Mouse (Mus musculus): ENCODE results near the gene Zcchc3. TPM values are rescaled to one million over a fixed set of nuclear protein-coding genes. Genes with fewer than 3 reads are reported as not detected.

Zcchc3 gene
- total RNA-seq, 2 experiments from 2014 or later = 0.58 to 1.2 TPM

- no peak for ATAC-seq (replicated peaks; ENCODE audit: low FRiP score, poor library complexity, severe bottlenecking)
Observed at GRCm38 (mm10) chr2:152412526-152413157, 2.2 kb downstream of the Zcchc3 start.

DNA sequence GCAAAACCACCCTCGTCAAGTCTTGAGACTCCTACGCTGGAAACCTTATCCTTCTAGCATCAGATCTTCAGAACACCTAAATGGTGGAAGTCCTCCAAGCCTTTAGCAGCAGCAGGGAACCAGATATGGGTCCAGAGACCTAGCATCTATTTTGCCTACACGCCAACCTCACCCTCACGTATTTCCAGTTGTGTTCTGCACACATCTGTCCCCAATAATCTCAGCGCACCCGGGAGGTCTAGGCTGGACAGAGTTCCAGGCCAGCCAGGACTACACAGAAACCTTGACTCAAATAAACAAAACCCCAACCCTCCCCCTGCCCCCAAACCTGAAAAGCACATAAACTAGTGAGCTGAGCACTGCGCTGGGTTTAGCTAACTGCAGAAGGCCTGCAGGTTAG lies 3.4 kb downstream of the Zcchc3 start:
- ATAC-seq (replicated peaks; ENCODE audit: low FRiP score, poor library complexity, severe bottlenecking) = no peak

DNA sequence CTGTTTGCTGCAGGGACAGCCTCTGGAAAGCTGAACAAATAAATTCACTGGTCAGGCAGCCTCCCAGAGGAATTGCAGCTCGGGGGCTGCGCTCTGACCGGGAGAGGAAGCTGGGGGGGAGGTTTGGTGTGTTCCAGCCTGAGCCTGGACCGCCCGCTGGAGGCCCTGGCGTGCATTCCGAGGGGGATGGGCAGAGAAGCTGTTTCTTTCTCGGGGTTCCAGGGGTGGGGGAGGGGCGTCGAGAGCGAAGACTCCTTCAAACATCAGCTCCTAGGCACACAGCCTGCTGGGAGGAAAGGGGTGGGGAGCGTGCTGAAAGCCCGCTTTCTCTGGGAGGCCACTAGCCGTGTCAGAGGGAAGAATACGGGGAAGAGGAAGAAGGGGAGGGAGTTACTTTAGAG lies 3.9 kb downstream of the Zcchc3 start:
- no peak for ATAC-seq (replicated peaks; ENCODE audit: low FRiP score, poor library complexity, severe bottlenecking)

DNA sequence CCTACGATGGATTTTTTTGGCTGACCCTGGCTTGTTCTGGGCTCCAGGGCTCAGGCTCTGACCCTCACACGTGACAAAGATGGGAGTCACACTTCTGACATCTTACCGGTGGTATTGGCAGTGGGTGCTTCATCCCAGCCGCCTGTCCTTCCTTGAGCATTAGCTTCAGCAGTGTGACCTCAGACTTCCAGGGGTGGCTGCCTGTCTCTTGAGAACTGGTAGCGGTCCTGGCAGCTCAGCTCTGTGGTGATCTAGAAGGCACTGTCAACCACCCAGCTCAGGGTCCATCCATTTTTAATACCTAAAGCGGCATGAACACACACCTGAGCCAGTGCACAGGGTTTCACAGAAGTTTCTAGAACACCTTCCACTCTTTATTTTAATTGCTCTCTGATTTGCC lies 5.0 kb downstream of the Zcchc3 start:
- ATAC-seq (replicated peaks; ENCODE audit: low FRiP score, poor library complexity, severe bottlenecking) = no peak

GRCm38 (mm10) chr2:152406126-152406525 lies 8.7 kb downstream of the Zcchc3 start:
- peak; percentile 99 for ATAC-seq (replicated peaks; ENCODE audit: low FRiP score, poor library complexity, severe bottlenecking)

- peak; percentile 34; the same call in 1 of the 2 replicates for ATAC-seq (replicated peaks; ENCODE audit: low FRiP score, poor library complexity, severe bottlenecking)
Observed at GRCm38 (mm10) chr2:152399122-152399542, 15.7 kb downstream of the Zcchc3 start.

GRCm38 (mm10) chr2:152398691-152399090 lies 16.1 kb downstream of the Zcchc3 start:
- ATAC-seq (replicated peaks; ENCODE audit: low FRiP score, poor library complexity, severe bottlenecking) = peak; percentile 86

DNA sequence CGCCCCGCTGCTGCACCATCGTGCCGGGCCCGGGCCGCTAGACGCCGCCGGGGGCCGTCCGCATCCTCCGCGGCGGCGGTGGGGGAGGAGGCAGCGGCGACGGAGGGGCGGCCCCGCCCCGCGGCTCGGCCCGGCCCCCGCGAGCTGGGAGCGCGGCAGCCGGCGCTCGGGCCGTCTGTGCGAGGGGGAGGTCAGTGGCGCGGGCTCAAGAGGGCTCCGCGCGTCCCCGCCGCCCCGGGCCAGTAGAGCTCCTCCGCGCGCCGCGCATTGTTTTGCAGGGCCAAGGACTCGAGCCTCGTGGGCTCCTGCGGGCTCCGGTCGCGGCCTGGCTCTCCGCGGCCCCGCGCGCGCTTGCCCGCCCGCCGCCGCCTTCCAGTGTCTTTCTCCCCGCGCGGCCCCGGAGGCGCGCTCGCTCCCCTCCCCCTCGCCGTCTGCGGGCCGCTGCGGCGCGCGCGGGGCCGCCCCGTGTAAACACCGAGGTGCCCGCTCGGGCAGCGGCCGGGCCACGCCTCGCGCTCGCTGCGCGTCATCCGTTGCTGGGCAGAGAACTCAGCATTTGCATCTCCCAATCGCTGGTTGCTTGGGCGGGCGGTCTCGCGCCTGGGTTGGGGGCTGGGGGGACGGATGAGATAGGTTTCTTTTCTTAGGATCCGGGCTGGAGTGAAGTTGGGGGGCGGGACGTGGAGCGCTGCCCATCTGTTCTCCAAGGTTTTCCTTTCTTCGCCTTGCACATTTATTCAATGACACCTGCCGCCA lies 17.0 kb downstream of the Zcchc3 start, which contains the start of gene Sox12:
Sox12 (minus strand) TSS at position 384 of the 756 bp plus-strand sequence.
- peak; percentile 67 for ATAC-seq (replicated peaks; ENCODE audit: low FRiP score, poor library complexity, severe bottlenecking)

DNA sequence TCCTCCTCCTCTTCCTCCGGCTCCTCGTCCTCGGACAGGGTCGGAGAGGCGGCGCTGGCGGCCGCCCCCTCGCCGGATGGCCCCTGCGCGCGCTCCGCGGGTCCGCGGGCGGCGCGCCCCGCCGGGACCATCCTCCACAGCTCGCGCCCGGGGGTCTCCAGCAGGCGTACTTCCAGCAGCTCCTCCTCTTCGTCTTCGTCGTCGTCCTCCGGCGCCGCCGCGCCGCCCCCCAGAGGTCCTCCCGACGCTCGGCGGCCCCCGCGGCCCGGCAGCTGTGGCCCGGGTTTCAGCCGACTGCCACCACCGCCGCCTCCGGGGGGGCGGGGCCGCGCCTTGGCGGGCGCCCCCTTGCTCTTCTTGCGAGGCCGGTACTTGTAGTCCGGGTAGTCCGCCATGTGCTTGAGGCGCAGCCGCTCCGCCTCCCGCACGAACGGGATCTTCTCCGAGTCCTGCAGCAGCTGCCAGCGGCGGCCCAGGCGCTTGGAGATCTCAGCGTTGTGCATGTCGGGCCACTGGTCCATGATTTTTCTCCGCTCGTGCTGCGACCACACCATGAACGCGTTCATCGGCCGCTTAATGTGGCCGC lies 17.7 kb downstream of the Zcchc3 start:
- ATAC-seq (replicated peaks; ENCODE audit: low FRiP score, poor library complexity, severe bottlenecking) = no peak

DNA sequence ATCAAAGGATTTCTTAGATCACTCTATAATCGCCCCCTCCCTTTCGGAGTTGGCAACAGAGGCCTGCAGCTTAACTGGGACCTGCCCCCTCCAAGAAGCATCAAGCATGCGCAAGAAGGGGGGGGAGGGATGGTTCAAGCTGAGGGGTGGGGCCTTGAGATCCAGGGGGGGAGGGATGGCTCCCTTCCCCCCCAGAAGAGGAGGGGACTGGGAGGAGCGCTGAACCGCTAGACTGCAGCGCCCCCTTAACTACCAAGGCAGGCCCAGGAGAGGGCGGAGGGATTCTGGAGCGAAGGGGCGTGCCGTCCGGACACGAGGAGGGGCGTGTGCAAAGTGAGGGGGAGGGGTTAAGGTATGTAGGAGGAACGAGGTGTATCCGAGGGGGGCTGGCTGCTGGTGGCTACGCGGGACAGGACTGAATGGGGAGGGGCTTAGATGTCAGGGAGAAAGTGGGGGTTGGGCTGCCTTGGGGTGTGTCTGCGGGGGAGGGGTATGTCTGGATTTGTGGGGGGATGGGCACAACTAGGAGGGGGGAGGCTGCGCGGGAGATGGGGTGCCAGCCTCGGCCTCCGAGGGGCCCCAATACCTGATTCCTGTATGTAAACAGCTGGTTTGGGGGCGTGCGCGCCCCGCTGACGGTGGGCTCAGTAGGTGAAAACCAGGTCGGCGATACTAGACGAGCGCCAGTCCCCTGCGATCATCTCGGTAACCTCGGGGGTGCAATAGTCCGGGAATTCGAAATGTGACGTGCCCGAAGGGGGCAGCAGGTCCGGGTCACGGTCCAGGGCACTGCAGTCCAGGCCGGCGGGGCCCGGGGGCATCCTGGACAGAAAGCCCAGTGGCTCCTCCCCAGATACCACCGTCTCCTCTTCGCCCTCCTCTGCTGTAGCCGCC lies 18.5 kb downstream of the Zcchc3 start:
- ATAC-seq (replicated peaks; ENCODE audit: low FRiP score, poor library complexity, severe bottlenecking) = peak; percentile 41

DNA sequence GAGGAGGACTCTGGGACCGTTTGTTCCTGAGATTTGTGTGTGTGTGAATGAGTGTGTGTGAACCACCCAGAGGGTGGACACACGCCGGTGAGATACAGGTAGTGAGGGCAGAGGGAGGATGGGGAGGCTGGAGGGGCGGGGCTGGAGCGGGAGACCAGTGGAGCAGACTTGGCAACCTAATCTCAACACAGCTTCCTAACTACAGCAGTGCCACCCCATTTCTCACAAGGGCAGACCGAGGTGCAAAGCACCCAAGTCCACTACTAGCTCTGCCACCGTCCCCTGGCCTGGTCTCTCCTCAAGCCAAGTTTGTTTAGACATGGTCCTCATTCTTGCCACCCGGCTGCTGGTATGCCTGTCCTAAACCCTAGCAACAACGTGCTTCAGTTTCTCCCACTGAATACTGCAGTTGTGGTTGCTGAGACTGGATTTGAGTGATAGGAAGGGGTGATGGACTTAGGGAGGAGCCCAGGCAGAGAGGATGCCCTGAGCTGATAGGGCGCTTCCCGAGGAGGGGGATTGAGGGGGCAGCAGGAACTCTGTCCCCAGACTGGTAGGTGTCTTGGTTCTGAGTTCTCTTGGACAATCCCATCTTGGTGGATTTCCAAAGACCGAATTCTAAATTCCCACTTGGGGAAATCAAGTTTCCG lies 19.4 kb downstream of the Zcchc3 start:
- no peak for ATAC-seq (replicated peaks; ENCODE audit: low FRiP score, poor library complexity, severe bottlenecking)

DNA sequence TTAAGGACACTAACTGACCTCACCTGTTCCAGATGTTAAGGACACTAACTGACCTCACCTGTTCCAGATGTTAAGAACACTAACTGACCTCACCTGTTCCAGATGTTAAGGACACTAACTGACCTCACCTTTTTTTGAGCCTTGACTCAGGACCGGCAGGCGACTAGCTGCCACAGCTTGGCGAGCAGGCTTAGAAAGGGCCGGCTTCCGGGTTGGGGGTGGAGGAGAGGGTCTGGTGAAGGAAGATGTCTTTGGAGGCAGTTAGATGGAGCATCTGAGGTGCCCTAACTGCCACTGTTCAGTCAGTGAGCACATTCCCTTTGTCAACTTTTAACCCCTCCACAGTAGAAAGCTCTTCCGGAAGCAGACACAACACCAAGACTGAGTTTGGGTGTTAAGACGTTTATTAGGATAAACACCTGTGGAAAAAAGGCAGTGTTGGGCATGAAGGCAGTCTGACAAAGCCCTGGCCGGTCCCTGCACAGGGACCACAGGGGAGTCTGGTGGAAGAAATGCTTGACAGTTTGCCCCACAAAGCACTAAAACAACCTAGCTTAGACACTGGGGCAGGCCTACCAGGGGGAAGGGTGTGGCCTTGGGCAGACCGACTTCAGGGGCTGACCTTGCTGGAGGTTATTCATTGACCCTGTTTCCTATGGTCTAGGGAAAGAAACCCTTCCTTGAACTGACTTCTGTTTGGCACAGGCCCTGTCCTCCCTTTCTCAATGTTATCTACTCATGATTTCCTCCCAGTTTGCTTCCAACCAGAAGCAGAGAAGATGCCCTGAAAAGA lies 21.4 kb downstream of the Zcchc3 start:
- no peak for ATAC-seq (replicated peaks; ENCODE audit: low FRiP score, poor library complexity, severe bottlenecking)

GRCm38 (mm10) chr2:152392786-152393185 lies 22.0 kb downstream of the Zcchc3 start:
- ATAC-seq (replicated peaks; ENCODE audit: low FRiP score, poor library complexity, severe bottlenecking) = peak; percentile 45; the same call in 1 of the 2 replicates

DNA sequence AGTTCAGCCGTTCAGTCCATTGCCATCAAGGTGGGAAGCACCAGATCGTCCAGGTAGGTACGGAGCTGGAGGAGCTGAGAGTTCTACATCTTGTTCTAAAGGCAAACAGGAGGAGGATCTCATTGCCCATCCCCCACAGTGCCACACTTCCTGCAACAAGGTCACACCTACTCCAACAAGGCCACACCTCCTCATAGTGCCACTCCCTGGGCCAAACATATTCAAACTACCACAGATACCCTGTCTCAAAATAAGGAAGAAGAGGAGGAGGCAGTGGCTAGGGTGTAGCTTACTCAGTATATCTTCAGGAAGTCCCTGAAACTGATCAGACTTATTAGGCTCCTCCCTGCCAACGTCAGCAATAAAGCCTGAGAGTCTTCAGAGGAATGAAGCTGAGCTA lies 30.6 kb downstream of the Zcchc3 start:
- ATAC-seq (replicated peaks; ENCODE audit: low FRiP score, poor library complexity, severe bottlenecking) = no peak

DNA sequence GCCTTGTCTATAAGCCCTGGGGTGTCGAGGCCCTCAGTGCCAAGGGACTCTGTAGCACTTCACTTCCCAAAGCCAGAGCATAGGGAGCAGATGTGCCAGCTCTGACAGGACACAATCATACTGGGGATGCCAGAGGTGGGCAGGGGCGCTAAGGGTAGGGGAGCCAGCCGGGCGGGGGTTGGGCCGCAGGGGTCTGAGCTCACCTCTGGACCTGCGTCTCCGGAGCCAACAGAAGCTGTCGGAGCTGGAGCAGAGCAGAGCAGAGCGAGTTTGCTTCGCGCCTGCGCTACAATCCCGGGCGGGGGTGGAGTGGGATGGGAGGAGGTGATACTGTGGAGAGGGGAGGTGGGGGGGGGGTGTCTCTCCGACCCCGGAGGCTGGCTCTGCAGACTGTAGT lies 38.5 kb downstream of the Zcchc3 start, which contains the start of gene Nrsn2:
Nrsn2 (minus strand) TSS at position 294 of the 397 bp plus-strand sequence.
- no peak for ATAC-seq (replicated peaks; ENCODE audit: low FRiP score, poor library complexity, severe bottlenecking)

DNA sequence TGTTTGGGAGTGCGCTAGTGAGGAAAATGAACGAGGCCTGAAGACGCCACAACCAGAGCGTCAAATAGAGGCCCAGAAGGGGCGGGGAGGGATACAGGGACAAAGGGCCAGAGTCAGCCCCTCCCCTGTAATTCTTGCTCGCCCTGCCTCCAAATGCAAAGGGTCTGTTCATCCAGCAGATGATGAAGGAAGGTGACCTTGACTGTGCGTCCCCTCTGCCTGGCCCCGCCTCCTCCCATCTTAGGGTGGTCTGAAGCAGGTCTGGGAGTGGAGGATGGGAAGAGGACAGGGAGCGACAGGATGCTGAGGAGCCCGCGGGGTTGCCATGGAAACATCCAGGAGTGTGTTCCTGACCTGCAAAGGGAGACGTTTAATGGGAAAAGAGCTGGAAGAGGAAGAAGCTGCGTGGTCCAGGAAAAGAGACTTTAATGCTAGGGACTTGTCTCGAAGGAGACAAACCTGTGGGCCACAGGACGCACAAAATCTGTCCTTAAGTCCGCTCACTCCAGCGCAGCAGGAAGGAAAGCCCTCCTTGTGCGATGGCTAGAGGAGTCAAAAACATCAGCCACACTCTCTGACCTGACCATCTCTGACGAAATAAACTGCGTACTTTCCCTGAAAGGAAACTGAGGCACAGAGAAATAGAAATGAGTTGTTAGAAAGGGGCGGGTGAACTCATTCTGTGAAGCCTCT lies 39.0 kb downstream of the Zcchc3 start:
- ATAC-seq (replicated peaks; ENCODE audit: low FRiP score, poor library complexity, severe bottlenecking) = no peak

GRCm38 (mm10) chr2:152373547-152373946 lies 41.3 kb downstream of the Zcchc3 start:
- ATAC-seq (replicated peaks; ENCODE audit: low FRiP score, poor library complexity, severe bottlenecking) = peak; percentile 83

- no peak for ATAC-seq (replicated peaks; ENCODE audit: low FRiP score, poor library complexity, severe bottlenecking)
Observed at GRCm38 (mm10) chr2:152372661-152373060, 42.2 kb downstream of the Zcchc3 start.
